Mouse (Mus musculus) brain, embryonic 14.5 days (tissue): Measurements from ENCODE around the gene Zc3h12c. TPM values are rescaled to one million over a fixed set of nuclear protein-coding genes. Genes with fewer than 3 reads are reported as not detected.

Experiments
- DNase-seq: peaks from one replicate; pipeline ENCODE4 v3.0.0-alpha.2; 2011; ENCODE audit warnings: low read depth
- CTCF ChIP-seq: fragments of 200-500 bp; IDR thresholded peaks from 2 replicates; pipeline ENCODE4 v1.5.1; 2012; ENCODE audit warnings: inconsistent platforms, mild to moderate bottlenecking, moderate library complexity, borderline replicate concordance; ENCODE audit not compliant: insufficient read depth, insufficient read length; ENCODE audit errors: extremely low read depth
- POLR2A ChIP-seq: fragments of 200-500 bp; IDR thresholded peaks from 2 replicates; pipeline ENCODE4 v1.6.1; 2012; ENCODE audit warnings: mild to moderate bottlenecking, inconsistent platforms, borderline replicate concordance; ENCODE audit not compliant: poor library complexity, insufficient read depth, insufficient read length, severe bottlenecking; ENCODE audit errors: extremely low read depth
- polyA plus RNA-seq: library from polyadenylated mRNA; depleted of rRNA; stranded (reverse); fragments of >200 nt; gene quantifications from 2 replicates; pipeline ENCODE4 v1.2.3, GENCODE M21; 2012; rRNA removed

Gene Zc3h12c
- polyA plus RNA-seq: 8.5 and 10.1 TPM in 2 replicates

- TF ChIP-seq POLR2A (0 out of 2 replicates have a peak, but pooled peaks have one; percentile 14), CTCF (no peak)
- DNase-seq: peak; percentile 71
Observed at GRCm38 (mm10) chr9:52167863-52168685, at the start of gene Zc3h12c. Gene Zc3h12c (minus strand): TSS chr9:52168572.

DNA sequence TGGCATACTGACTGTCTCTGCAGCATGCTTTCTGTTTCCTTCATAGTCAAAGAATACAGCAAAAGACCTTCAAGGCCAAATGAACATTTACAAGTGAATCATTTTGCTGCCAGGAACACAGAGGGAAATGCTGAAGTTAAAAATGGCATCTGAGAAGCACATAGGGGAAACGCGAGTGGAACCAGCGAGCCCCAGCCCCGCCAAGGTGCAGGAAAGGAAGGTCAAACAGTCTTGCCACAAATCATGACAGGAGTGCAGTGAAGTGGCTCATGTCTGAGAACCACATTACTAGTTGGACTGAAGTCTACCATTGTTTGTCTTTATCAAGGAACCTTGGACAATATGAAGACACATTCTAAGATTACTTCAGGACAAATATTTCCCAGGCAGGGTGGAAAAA, 49.3 kb upstream of the Zc3h12c start:
- no peak for TF ChIP-seq CTCF
- TF ChIP-seq POLR2A: no peak
- no peak for DNase-seq

- DNase-seq: no peak
- TF ChIP-seq POLR2A (no peak), CTCF (no peak)
Observed at GRCm38 (mm10) chr9:52215291-52215690, 46.9 kb upstream of the Zc3h12c start.

DNA sequence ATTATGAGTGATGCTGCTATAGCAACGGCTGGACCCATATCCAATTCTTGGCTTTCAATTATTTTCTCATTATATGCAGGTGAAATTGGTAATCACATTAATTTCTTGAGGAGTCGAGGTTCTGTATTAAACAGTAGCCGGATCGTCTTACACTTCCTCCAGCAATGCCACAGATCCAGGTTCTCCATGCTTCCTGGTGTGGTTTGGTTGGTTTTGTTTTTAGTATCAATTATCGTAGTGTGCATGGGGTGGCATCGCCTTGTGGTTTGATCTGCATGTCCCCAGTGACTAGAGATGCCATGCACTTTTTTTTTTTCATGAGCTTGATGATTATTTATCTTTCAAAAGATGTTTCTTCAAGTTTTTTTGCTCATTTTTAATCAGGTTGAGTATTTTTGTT, 44.0 kb upstream of the Zc3h12c start:
- DNase-seq: no peak
- TF ChIP-seq POLR2A: no peak
- no peak for TF ChIP-seq CTCF

- no peak for DNase-seq
- no peak for TF ChIP-seq POLR2A
Observed at GRCm38 (mm10) chr9:52208510-52209030, 40.2 kb upstream of the Zc3h12c start.

GRCm38 (mm10) chr9:52203189-52203588, 34.8 kb upstream of the Zc3h12c start:
- peak; percentile 75 for DNase-seq
- no peak for TF ChIP-seq CTCF
- TF ChIP-seq POLR2A: no peak

GRCm38 (mm10) chr9:52200271-52200670, 31.9 kb upstream of the Zc3h12c start:
- TF ChIP-seq CTCF (no peak), POLR2A (no peak)
- peak; percentile 55 for DNase-seq

DNA sequence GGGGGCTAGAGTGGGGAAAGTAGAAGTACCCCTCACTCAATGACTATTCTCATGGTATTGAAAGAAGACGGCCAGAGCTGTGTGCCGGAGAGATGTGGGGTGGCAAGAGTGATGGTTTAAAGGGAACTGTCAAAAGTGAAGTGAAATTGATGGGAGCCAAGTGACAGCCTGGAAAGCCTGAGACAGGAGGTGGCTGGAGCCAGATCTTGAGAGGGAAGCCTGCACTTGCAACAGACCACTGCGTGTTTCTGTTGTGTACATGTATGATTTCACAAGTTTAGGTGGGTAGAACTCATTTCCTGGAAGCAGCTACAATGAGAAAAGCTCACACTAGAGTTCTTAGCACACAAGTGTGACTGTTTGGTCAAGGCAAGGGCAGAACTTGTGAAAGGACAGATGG, 27.5 kb upstream of the Zc3h12c start:
- TF ChIP-seq CTCF (no peak), POLR2A (no peak)
- no peak for DNase-seq

- DNase-seq: no peak
- TF ChIP-seq CTCF (no peak), POLR2A (no peak)
Observed at GRCm38 (mm10) chr9:52193851-52194250, 25.5 kb upstream of the Zc3h12c start.

- DNase-seq: no peak
Observed at GRCm38 (mm10) chr9:52190907-52191306, 22.5 kb upstream of the Zc3h12c start.

GRCm38 (mm10) chr9:52188106-52188505, 19.7 kb upstream of the Zc3h12c start:
- TF ChIP-seq POLR2A (no peak), CTCF (no peak)
- peak; percentile 89 for DNase-seq

More at GRCm38 (mm10) chr9:52190907-52191306, 22.5 kb upstream of the Zc3h12c start:
- TF ChIP-seq CTCF (no peak), POLR2A (no peak)

DNA sequence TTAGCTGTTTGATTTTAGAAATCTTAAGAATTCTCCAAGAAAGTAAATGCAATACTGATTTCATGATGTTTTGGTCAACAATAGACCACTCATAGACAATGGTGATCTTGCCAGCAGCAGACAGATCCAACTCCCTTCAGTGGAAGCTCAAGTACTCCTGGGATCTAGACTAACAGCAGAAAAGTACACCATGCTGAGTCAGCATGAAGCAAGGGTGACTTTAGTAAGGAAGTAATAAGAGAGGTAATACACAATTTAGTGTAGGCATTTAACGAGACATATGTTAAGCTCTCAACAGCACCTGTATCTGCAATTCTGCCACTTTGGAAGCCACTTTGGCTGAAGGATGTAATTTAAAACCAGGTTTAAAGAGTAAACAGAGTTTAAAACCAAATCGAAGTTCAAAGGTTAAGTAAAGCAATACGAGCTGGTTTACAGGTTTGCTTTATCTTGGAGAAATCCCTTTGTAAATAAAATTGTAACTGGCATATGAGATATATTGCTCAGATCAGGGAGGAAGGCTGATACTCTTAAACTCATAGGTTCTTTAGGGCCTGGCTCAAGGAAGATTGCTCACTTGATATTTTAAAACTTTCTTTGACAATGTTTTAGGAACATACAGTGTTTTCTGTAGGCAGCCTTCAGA, 18.0 kb upstream of the Zc3h12c start:
- no peak for DNase-seq
- TF ChIP-seq POLR2A: no peak
- TF ChIP-seq CTCF: no peak

DNA sequence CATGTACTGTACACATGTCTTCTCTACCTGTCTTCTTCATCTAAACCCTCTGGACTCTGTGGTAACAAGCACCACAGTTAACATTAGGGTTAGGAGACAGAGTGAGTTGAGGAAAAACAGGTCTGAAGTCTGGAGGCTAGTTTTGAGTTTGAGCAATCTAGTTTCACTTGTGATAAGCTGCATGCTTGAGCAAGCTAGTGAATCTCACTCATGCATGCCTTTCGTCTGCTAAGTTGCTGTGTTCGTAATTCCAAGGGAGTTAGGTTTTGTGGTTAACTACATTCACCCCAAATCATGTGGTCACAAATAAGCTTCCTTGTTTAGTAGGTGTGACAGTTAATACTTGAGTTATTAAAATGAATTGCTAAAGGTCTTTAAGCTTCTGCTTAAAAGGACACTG, 13.0 kb upstream of the Zc3h12c start:
- no peak for DNase-seq
- TF ChIP-seq POLR2A (no peak), CTCF (no peak)

DNA sequence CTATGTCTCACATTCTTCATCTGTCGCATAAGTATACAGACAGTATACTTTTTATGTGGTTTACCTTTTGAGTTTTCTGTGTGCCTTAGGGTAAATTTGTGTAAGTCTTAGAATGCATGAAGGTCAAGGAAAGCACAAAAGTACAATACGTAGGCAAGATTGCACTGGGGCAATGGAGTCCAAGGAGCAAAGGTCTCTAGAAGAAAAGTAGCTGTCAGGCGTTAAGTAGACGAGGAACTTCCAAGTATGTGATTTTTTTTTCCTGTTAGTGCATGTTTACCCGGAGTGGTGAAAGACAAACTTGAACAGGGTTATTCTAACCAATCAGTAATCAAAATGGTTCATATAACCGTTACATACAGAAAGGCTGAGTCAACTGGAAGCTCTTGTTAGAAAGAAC, 12.5 kb upstream of the Zc3h12c start:
- DNase-seq: no peak
- TF ChIP-seq CTCF (no peak), POLR2A (no peak)

DNA sequence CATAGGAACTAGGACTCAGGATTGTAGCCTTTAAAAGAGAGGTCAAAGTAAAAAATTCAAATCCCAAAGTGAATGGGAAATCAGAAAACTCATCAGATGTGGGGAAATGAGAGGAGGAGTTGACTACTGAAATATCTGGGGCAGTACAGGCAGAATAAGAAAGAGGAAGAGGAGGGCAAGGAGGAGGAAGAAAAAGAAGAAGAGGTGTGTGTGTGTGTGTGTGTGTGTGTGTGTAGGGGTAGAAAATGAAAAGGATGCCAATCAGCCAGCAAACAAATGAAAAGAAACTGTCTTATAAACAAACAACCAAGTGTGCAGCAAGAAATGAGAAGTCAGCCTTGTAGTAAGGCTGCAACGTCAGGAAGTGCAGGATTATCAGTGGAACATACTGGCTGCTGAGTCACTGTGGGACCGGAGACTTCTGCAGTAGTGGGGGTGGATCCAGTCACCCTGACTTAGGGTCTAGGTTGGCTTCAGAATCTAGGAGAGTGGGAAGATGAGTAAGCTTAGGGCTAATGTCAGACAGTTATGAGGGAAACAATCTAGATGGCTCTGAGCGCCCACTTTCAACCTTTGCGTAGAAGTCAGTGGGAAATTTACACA, 7.0 kb upstream of the Zc3h12c start:
- no peak for TF ChIP-seq POLR2A
- TF ChIP-seq CTCF: no peak
- DNase-seq: no peak
